12 mouse cellular contexts compared by ENCODE assay signal in the genomic region with DNA sequence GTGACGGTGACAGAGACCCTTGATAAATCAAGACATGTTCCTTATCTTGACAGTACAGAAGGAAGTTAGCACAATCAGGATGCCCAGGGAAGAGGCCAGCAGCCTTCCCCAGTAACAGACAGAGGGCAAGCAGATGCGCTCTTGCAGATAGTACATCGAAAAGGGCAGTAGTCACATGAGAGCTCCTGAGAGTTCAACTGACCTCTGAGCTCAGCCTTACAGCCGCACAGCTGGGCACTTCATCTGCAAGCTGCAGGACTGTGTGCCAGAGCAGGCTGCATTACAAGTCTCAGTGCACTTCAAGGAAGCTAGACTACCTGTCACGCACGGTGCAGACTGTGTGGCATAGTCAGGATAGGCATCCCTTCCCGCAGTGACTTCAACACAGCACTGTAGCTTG.
DNase-seq lines count a peak whose midpoint lies in the region; ATAC-seq lines count a peak whose summit lies in the region.
"Had no signal": no experiment of that assay in that cellular context is flagged by ENCODE, and none has a peak within 500 bp of the region (broad histone marks: within the 10 kb centered on the region; RNA-seq: fewer than 3 reads in every experiment).

No protein-coding gene starts in this region.

- DNase-seq in lung, postnatal 10 days: peak; percentile 4
- DNase-seq in lung, postnatal 4 days: no peak
- DNase-seq in c-Kit-negative CD71-positive TER-119-positive erythroid progenitor cells, embryonic 14.5 days (ENCODE audit: low read depth, low spot score): peak; percentile 42
- no peak for DNase-seq in ovary, postnatal 10 days (ENCODE audit: low spot score)
- no peak for DNase-seq in left cerebral cortex, postnatal 10 days (ENCODE audit: extremely low spot score in 1 of 2, low spot score in 2 of 2)
- DNase-seq: cerebellum, postnatal 10 days; heart, adult 2 months; retina, postnatal 1 day had no signal

- H3K9me3 ChIP-seq in kidney, embryonic 15.5 days (replicated peaks): no peaks in the 10 kb centered on the region
- H3K9me3 ChIP-seq: hindbrain, embryonic 13.5 days had no signal

- no peaks in the 10 kb centered on the region for H3K4me1 ChIP-seq in kidney, embryonic 15.5 days
- H3K4me1 ChIP-seq: hindbrain, embryonic 13.5 days had no signal

- intact Hi-C loops in left cerebral cortex, postnatal 10 days (cut with DNase I): no loop called here

- H3K4me3 ChIP-seq in kidney, embryonic 15.5 days (replicated peaks): no peak overlapping the region
- H3K4me3 ChIP-seq: heart, adult 2 months; hindbrain, embryonic 13.5 days had no signal

- H3K9ac ChIP-seq in kidney, embryonic 15.5 days: no peak overlapping the region
- H3K9ac ChIP-seq: hindbrain, embryonic 13.5 days had no signal

- H3K27me3 ChIP-seq in kidney, embryonic 15.5 days: no peaks in the 10 kb centered on the region
- H3K27me3 ChIP-seq: hindbrain, embryonic 13.5 days had no signal

- peak; percentile 49; the same call in 1 of the 2 replicates for ATAC-seq in kidney, embryonic 15.5 days (replicated peaks; ENCODE audit: low FRiP score)
- peak; percentile 49 for ATAC-seq in megakaryocyte, adult 5-6 weeks (ENCODE audit: poor library complexity, severe bottlenecking)
- ATAC-seq in inflammation-experienced regulatory T-cells, adult 6 months: no peak

- H3K4me2 ChIP-seq in kidney, embryonic 15.5 days: no peak overlapping the region
- H3K4me2 ChIP-seq: hindbrain, embryonic 13.5 days had no signal

- no peak overlapping the region for H3K27ac ChIP-seq in kidney, embryonic 15.5 days
- H3K27ac ChIP-seq: heart, adult 2 months; hindbrain, embryonic 13.5 days had no signal

- WGBS in kidney, embryonic 15.5 days: 73% methylated on average over 7 of the region's 7 CpGs

- no peaks in the 10 kb centered on the region for H3K36me3 ChIP-seq in kidney, embryonic 15.5 days
- H3K36me3 ChIP-seq: hindbrain, embryonic 13.5 days had no signal

Comparison
In these comparisons a context has a peak if more than half of its experiments do, and no peak if none do; other contexts are left out.
1. DNase-seq: peak in lung, postnatal 10 days (single experiment) and c-Kit-negative CD71-positive TER-119-positive erythroid progenitor cells, embryonic 14.5 days (single experiment); none in lung, postnatal 4 days (0 of 2), ovary, postnatal 10 days (single experiment) and left cerebral cortex, postnatal 10 days (0 of 2).